Mouse (Mus musculus) urinary bladder, postnatal 25 days (tissue): ENCODE data around the gene Nrxn3.

Experiments used
- DNase-seq: peaks from one replicate; pipeline ENCODE4 v3.0.0; 2022; ENCODE audit warnings: low spot score

Gene Nrxn3

DNA sequence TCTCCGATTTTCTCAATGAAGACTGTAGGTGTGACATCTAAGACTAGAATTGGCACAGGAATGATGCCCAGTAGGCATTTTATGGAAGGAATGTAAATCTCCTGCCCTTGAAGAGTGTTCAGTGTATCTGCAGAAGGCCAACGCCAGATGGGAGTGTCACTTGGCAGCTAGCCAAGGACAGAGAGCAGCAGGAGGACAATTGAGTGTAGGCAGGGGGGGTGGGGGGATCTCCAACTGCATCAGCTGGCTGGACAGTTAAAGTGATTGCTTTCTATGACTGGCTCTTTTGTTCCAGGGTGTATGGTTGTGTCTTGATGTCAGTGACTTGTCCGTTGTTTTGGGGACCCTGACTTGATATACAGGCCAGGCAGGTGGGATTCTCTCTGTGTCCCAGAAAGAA, 326.6 kb downstream of the Nrxn3 start:
- DNase-seq: no peak

DNA sequence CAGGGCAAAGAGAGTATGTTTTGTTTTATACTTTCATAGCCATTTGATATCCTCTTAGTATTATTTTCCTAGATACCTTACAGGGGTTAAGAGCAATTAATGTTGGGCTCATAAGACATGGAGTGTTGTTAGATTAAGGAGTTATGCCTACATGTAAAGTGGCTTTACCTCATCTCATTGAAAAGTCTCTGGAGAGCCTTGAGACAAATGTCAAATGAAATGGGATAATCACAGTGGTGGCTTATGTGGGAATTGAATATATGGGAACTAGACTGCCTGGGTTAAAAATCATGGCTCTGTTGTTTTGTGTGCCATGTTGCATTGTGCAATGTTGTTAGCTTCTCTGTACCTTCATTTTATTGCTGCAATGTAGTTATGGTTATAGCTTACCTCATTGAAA, 327.0 kb downstream of the Nrxn3 start:
- DNase-seq: no peak

GRCm38 (mm10) chr12:89072436-89072835, 349.8 kb downstream of the Nrxn3 start:
- no peak for DNase-seq

GRCm38 (mm10) chr12:89073167-89073743, 350.6 kb downstream of the Nrxn3 start:
- no peak for DNase-seq

DNA sequence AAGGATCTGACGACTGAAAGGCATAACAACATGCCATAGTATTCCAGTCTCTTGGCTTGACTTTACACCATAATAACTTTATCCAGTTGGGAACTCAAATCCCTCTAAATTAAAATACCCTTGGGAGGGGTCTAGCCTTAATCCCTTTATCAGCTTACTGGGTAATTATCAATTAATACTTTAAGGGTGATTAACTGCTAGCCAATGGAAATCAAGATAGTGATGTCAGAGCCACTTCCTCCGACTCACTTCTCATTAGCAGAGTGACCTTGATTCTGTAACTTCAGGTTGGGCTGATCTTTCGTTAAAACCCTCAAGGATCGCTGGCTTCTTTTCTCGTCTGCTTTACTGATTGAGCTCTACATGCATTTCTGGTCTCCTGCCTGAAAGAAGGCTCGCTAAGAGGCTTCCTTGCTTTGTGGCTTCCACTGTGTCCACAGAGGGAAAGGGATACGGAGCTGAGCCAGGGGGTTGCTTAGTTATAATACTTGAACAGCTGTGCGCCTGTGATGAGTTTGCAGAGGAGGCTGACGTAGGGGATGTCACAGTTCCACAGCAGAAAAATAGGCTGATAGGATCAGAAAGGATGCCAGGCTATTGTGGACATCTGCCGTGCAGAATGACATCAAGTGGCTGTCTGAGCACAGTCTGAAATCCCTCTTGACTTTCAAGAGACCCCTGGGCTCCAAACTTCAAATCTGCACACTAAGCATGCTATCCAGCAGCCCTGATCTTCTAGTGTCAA, 352.0 kb downstream of the Nrxn3 start:
- DNase-seq: no peak

DNA sequence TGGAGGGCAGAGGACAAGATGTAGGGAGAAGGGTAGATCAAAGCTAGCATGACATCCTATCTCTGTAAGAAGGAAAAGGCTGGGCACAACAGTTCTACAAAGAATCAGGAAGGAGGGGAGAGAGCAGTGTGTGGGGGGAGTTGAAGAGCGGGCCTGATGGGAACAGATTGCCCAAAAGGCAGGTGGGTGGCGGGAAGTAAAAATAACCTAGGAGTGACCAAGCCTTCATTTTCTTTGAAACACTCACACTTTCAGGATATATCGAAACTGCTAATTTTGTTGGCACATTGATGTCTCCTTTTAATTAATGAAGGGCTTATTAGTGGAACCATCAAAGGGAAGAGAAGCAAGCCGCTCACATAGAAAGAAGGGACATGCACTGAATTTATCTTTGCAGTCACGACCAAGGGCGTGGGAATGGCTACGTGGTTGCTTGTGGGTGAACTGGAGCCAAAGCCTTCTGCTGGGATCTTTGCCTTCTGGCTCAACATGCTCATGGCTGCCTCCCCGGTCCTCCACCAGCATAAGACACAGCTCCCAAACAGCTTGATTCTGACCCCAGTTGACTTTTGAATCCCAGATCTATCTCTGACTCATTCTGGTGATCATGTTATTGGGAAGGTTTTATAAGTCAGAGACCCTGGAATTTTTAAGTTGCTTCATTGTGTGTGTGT, 371.3 kb downstream of the Nrxn3 start:
- no peak for DNase-seq

GRCm38 (mm10) chr12:89097561-89097960, 374.9 kb downstream of the Nrxn3 start:
- DNase-seq: no peak

GRCm38 (mm10) chr12:89106029-89106733, 383.5 kb downstream of the Nrxn3 start:
- DNase-seq: peak; percentile 21

- no peak for DNase-seq
Measured at GRCm38 (mm10) chr12:89106881-89107584, 384.4 kb downstream of the Nrxn3 start.

DNA sequence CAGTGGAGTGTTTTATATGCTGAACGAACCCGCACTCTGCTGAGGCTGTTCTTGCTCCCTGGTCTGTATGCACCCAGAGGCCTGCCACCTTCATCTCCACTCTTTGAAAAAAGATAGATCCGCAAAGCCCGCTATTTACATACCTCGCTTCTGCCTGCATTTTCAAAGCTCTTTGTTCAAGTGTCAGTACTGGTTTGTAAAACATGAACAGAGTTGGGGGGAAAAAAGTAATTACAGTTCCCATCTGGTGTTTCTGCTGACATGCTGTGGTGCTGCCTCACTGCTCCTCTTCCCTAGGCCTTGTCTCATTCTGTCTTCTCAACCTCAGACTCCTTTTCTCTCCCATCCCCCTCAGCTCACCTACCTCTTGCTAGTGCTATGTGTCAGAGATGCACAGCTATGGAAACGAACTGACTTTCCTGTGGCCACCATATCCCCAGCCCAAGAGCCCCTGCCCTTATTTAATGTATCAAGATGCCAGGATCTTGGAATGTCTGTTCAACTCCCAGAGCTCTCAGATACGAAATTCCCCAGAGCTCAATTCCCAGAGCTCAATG, 387.2 kb downstream of the Nrxn3 start:
- no peak for DNase-seq

DNA sequence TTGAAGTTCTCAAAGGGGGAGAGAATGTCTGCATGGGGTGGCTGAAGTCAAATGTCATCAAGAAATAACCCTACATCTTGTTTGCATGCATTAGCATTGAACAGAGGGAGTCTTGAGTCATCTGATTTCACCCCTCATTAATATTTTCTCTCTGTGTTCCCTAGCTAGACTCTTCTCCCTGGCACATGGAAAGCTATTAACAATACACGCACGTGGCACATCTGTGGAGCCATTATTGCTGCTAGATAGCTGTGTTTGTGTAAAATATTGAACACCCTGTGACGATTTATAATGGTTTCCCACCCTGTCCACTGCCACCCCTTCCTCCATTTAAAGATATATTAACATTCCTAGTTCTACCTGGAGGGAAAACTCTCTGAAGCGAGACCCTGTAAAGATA, 405.9 kb downstream of the Nrxn3 start:
- no peak for DNase-seq

GRCm38 (mm10) chr12:89129139-89129907, 406.6 kb downstream of the Nrxn3 start:
- DNase-seq: no peak

GRCm38 (mm10) chr12:89134333-89134732, 411.7 kb downstream of the Nrxn3 start:
- no peak for DNase-seq

DNA sequence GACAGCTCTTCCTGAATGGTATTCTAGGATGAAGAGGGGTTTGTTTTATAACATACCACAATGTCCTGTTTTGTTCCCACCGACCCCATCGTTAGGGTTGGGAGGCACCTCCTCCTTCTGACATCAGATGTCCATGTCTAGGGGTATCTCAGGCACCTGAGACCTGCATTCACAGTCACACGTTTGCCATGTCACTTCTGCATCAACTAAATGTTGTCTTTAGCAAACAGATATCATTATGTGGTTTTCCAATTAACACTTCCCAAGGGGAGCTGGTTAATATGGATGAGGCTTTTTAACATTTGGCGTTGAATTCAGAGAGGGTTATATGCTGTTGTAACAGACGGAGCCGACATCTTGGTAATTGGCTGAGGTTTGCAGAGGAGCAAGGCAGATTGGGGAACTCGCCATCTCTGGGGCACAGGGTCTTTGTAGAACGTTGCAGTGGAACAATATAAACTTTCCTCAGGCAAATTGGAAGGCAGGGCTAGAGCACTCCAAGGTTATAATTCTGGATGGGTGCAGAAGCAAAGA, 412.2 kb downstream of the Nrxn3 start:
- DNase-seq: no peak

- DNase-seq: no peak
Measured at GRCm38 (mm10) chr12:89148974-89149411, 426.3 kb downstream of the Nrxn3 start.

GRCm38 (mm10) chr12:89149455-89149854, 426.8 kb downstream of the Nrxn3 start:
- DNase-seq: no peak

GRCm38 (mm10) chr12:89156086-89156757, 433.5 kb downstream of the Nrxn3 start:
- DNase-seq: no peak

DNA sequence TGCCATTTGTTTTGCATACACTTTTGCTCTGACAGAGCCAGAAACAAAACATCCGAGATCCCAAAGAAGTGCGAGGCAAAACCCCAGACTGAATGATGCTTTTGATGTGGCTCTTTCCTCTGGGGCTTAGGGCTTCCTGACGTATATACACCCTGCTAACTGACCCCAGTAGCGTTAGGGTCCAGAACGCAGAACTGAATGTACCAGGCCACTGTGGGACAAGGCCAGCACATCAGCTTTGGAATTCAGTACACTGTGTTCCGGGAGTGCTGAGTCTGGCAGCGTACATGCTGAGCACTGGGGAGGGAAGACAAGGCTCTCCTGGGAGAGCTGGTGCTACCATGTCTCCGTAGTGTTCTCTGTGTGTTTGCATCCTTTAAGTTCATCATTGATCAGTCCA, 436.7 kb downstream of the Nrxn3 start:
- no peak for DNase-seq

DNA sequence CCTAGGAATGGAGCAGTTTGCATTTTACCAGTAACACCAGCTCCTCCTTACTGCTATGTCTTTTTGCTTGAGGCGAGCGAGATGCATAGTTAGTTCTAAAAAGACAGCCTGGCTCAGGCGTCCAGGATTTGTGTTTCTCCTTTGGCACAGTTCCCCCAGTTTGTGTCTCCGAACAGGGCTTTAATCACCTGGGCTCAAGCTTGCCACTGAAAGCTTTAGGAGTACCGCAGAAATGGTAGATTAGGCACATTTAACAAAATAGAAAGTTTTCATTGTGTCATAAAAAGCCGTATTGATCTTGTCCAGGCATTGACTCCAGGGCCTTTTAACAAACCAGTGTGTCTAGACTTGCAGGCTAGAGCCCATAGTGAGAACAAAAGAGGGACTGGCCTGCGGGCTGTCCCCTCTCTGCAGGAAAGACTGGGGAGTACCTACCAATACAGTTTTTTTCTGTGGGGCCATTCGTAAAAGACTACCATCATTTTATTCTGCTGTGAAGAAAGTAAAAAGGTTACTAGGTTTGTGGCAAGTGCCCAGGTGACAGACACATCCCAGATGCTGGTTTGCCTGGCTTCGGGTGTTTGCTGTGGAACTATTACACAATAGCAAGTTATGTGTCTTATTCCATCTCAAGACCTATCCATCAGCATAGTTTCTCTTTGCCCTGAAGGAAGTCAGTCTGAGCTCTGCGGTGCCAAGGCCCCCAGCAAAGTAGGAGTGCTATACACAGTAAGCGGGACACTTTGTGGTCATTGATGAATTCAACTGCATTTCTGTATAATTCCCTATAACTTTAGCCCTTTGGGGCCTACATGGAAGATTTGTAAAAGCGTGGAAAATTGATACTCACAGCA, 451.9 kb downstream of the Nrxn3 start:
- DNase-seq: no peak
